Mouse (Mus musculus): ENCODE measurements around the gene Trim8. TPM values are rescaled to one million over a fixed set of nuclear protein-coding genes. Genes with fewer than 3 reads are reported as not detected.

Gene Trim8
- polyA plus RNA-seq, 1 experiment from 2014 or later: 27.1 TPM

DNA sequence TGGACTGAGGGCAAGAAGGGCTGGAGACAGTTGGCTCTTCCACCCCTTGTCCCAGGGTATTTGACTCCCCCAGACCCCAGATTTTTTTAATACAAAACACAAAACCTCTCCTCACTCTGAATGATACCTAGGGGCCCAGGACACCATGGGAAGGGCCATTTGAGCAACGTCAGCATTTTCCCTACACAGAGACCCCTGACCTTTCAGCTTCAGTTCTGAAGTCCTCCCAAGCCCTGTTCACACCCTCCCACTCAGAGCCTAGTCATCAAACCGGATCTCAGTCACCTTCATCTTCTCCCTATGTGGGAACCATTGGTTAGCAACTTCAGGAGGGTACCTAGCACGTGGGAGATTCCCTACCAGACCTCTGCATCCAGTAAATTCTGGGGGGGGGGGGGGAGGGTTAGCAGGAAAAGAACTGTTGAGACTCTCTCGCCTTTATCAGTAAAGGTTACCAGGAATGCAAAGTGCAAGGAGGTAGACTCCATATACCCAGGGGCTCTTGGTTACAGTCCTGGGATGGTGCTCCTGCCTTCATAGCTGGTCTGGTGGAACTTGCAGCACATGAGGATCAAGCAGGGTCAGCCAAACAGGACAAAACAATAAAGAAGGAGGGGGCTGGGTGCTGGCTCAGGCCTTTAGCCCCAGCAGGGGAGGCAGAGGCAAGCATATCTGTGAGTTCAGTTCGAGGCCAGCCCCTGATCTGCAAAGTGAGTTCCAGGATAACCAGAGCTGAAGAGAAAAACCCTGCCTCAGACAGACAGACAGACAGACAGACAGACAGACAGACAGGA, 17.5 kb downstream of the Trim8 start:
- no peaks in the 10 kb centered on the region for H3K9me3 ChIP-seq (ENCODE audit: control insufficient read depth, low read length)
- H3K9ac ChIP-seq (ENCODE audit: low read depth, low read length): peak overlapping the region; percentile 56
- peak overlapping the region; percentile 54 for H3K4me2 ChIP-seq (ENCODE audit: low read depth, low read length)
- DNase-seq (ENCODE audit: low spot score): no peak
- peak overlapping the region; percentile 48; the same call in 1 of the 2 replicates for H3K27ac ChIP-seq (replicated peaks; ENCODE audit: low read depth, low read length)
- no peak for ATAC-seq (ENCODE audit: low read depth)
- WGBS: 24% methylated on average over 5 of the region's 5 CpGs
- H3K36me3 ChIP-seq (ENCODE audit: control insufficient read depth, insufficient read depth, low read length): peaks cover 30% of the 10 kb centered on the region
- H3K27me3 ChIP-seq (replicated peaks; ENCODE audit: control insufficient read depth, insufficient read depth, low read length): no peaks in the 10 kb centered on the region
- peaks cover 36% of the 10 kb centered on the region for H3K4me1 ChIP-seq (ENCODE audit: control insufficient read depth, insufficient read depth, low read length)
- no peak overlapping the region; the same call in 1 of the 2 replicates for H3K4me3 ChIP-seq (ENCODE audit: low read depth, low read length)

DNA sequence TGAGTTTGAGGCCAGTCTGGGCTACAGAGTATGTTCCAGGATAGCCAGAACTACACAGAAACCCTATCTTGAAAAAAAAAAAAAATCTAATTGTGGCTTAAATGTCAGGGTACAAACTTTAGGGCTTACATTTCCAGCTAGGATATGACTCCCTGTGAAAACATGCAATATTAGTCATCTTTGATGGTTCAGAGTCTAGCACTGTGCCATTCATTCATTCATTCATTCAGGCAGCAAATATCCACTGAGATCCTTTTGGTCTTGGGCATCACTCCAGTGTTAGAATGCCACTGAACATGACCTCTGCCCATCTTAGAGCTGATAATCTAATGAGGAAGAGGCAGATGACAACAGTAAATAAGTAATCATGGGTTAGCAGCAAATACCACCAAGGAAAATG, 20.2 kb downstream of the Trim8 start:
- H3K9me3 ChIP-seq (ENCODE audit: control insufficient read depth, low read length): no peaks in the 10 kb centered on the region
- H3K9ac ChIP-seq (ENCODE audit: low read depth, low read length): no peak overlapping the region
- H3K4me2 ChIP-seq (ENCODE audit: low read depth, low read length): no peak overlapping the region
- no peaks in the 10 kb centered on the region for H3K27me3 ChIP-seq (replicated peaks; ENCODE audit: control insufficient read depth, insufficient read depth, low read length)
- H3K4me1 ChIP-seq (ENCODE audit: control insufficient read depth, insufficient read depth, low read length): peaks cover 61% of the 10 kb centered on the region
- no peak overlapping the region for H3K4me3 ChIP-seq (ENCODE audit: low read depth, low read length)
- ATAC-seq (ENCODE audit: low read depth): no peak
- no peak overlapping the region for H3K27ac ChIP-seq (replicated peaks; ENCODE audit: low read depth, low read length)
- no peak for DNase-seq (ENCODE audit: low spot score)
- peaks cover 5% of the 10 kb centered on the region; the same call in 1 of the 2 replicates for H3K36me3 ChIP-seq (ENCODE audit: control insufficient read depth, insufficient read depth, low read length)

DNA sequence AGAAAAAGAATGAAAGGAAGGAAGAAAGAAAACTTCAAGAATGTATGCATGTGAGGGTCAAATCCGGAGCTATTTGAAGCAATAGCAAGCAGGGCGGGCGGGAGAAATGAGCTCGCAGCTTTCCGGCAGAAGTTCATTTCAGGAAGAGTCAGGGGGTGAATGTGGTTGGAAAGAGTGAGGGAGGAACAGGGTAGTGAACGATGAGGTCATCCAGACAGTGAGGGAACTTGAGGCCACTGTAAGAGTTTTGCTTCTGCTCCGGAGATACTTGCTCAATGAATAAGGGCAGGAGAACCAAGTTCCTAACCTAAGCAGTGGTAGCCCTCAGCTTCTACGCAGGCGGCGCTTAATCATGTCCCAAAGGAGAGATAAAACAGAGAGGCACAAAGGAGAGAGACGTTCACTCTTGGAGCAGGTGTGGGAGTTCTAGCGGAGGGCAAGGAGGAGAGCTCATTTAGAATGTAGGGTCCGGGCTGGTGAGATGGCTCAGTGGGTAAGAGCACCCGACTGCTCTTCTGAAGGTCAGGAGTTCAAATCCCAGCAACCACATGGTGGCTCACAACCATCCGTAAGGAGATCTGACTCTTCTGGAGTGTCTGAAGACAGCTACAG, 21.0 kb downstream of the Trim8 start:
- 37% methylated on average over 15 of the region's 15 CpGs for WGBS

DNA sequence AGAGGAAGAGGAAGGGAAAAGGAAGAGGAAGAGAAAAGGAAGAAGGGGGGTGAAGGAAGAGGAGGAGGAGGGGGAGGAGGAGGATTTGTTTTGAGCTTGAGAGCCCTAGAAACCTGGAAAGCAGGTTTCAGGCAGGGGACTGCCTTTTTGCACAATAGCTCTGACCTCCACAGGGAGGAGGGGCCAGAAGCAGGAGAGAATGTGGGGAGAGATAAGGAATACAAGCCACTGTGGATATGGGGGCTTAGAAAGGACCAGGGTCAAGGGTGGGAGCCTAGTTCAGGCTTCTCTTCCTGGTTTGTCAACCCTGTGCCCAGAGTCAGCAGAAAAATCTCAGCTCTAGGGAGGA, 21.6 kb downstream of the Trim8 start:
- Histone ChIP-seq H3K9me3 (ENCODE audit: control insufficient read depth, low read length) (no peaks in the 10 kb centered on the region), H3K4me2 (ENCODE audit: low read depth, low read length) (peak overlapping the region; percentile 58), H3K36me3 (ENCODE audit: control insufficient read depth, insufficient read depth, low read length) (no peaks in the 10 kb centered on the region), H3K4me1 (ENCODE audit: control insufficient read depth, insufficient read depth, low read length) (peaks cover 60% of the 10 kb centered on the region), H3K27ac (replicated peaks; ENCODE audit: low read depth, low read length) (peak overlapping the region; percentile 69), H3K4me3 (ENCODE audit: low read depth, low read length) (no peak overlapping the region), H3K9ac (ENCODE audit: low read depth, low read length) (peak overlapping the region; percentile 19), H3K27me3 (replicated peaks; ENCODE audit: control insufficient read depth, insufficient read depth, low read length) (no peaks in the 10 kb centered on the region)
- DNase-seq (ENCODE audit: low spot score): peak; percentile 25
- ATAC-seq (ENCODE audit: low read depth): no peak

More for the DNA sequence above, 21.0 kb downstream of the Trim8 start:
- Histone ChIP-seq H3K36me3 (ENCODE audit: control insufficient read depth, insufficient read depth, low read length) (no peaks in the 10 kb centered on the region), H3K9me3 (ENCODE audit: control insufficient read depth, low read length) (no peaks in the 10 kb centered on the region), H3K4me2 (ENCODE audit: low read depth, low read length) (no peak overlapping the region), H3K27ac (replicated peaks; ENCODE audit: low read depth, low read length) (peak overlapping the region; percentile 55), H3K4me1 (ENCODE audit: control insufficient read depth, insufficient read depth, low read length) (peaks cover 60% of the 10 kb centered on the region), H3K4me3 (ENCODE audit: low read depth, low read length) (no peak overlapping the region), H3K9ac (ENCODE audit: low read depth, low read length) (no peak overlapping the region), H3K27me3 (replicated peaks; ENCODE audit: control insufficient read depth, insufficient read depth, low read length) (no peaks in the 10 kb centered on the region)
- ATAC-seq (ENCODE audit: low read depth) (no peak), DNase-seq (ENCODE audit: low spot score) (peak; percentile 65)

DNA sequence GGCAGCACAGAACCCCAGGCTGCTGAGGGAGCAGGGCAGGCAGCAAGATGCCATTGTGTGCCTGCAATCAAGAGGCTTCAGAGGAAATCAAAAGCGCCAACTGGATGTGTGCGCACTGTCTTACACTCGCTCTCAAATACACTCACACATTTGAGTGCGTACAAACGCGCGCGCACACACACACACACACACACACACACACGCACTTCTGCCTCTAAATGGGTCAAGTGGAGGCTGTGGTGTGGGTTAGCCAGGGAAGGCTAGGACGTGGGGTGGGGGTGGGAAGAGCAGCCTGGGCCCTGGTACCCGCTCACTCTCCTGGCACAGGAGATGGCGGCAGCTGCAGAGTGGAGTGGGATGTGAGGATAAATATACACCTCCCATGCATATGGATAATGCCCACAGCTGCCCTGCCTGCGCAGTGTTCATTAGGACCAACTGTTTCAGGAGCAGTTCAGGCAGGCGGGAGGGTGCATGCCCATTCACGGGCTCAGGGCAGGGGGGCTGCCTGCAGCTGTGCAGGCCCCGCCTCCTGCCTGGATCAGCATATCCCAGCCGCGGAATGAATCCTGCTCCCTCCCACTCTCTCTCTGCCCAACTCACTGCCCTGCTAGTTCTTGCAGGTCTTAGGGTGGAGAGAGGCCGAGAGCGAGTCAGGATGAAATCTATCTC, 22.1 kb downstream of the Trim8 start:
- Histone ChIP-seq H3K27me3 (replicated peaks; ENCODE audit: control insufficient read depth, insufficient read depth, low read length) (no peaks in the 10 kb centered on the region), H3K4me3 (ENCODE audit: low read depth, low read length) (peak overlapping the region; percentile 24), H3K9ac (ENCODE audit: low read depth, low read length) (peak overlapping the region; percentile 19), H3K9me3 (ENCODE audit: control insufficient read depth, low read length) (no peaks in the 10 kb centered on the region), H3K36me3 (ENCODE audit: control insufficient read depth, insufficient read depth, low read length) (no peaks in the 10 kb centered on the region), H3K4me1 (ENCODE audit: control insufficient read depth, insufficient read depth, low read length) (peaks cover 60% of the 10 kb centered on the region), H3K27ac (replicated peaks; ENCODE audit: low read depth, low read length) (peak overlapping the region; percentile 69), H3K4me2 (ENCODE audit: low read depth, low read length) (peak overlapping the region; percentile 58)
- DNase-seq (ENCODE audit: low spot score) (peak; percentile 95), ATAC-seq (ENCODE audit: low read depth) (peak; percentile 91)
- WGBS: under 1% methylated on average over 19 of the region's 20 CpGs

DNA sequence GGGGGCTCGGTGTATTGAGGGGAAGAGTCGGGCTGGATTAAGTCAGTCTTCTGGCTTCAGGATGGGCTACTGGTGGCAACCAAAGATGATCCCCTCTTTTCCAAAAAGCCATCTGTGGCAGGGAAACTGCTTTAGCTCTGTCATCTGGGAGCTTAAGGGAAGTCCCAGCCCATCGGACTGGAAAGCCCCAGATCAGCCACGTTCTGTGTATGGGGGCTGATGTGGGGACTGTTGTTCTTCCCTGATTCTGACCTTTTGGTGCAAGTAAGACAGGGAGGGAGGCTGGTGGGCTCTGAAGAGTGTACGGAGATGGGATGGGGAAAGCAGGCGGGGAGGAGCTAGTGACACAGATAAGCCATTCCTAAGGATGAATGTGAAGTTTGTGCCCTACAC, 22.6 kb downstream of the Trim8 start:
- 15% methylated on average over 6 of the region's 6 CpGs for WGBS
- Histone ChIP-seq H3K9me3 (ENCODE audit: control insufficient read depth, low read length) (no peaks in the 10 kb centered on the region), H3K27ac (replicated peaks; ENCODE audit: low read depth, low read length) (peak overlapping the region; percentile 69), H3K4me1 (ENCODE audit: control insufficient read depth, insufficient read depth, low read length) (peaks cover 61% of the 10 kb centered on the region), H3K9ac (ENCODE audit: low read depth, low read length) (peak overlapping the region; percentile 19), H3K4me2 (ENCODE audit: low read depth, low read length) (peak overlapping the region; percentile 58), H3K4me3 (ENCODE audit: low read depth, low read length) (peak overlapping the region; percentile 24), H3K27me3 (replicated peaks; ENCODE audit: control insufficient read depth, insufficient read depth, low read length) (no peaks in the 10 kb centered on the region), H3K36me3 (ENCODE audit: control insufficient read depth, insufficient read depth, low read length) (no peaks in the 10 kb centered on the region)
- DNase-seq (ENCODE audit: low spot score) (no peak), ATAC-seq (ENCODE audit: low read depth) (no peak)

DNA sequence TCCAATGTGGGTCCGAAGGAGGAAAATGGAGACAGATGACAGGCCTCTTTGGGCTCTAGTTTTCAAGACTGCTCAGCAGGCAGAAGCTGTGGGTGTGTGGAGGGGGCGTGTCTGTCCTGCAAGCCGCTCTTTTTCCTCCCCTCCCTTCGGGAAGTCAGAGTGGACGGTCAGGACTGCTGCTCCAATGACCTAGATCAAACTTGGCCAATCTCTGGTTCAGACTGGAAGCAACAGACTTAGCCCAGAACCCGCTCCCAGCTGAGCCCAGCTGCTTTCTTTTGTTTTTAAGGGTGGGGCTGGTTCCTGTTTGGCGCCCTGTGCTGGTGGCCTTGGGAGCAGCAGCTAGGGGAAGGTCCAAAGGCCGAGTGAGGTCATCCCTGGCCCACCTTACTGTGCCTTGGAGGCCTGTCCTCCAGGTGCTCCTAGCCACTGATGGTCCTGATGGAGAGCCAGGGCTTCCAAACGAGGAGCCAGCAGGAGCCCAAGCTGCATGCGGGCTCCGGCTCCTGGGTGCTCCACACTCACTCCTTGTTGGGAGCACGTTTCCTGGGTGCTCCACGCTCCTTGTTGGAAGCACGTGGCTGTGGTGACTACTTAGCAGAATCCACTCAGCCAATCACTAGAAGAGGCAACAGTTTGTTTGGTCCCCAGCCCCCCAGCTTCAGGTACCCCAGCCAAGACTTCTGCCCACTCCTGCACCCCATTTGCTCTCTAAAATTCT, 23.3 kb downstream of the Trim8 start:
- Histone ChIP-seq H3K9me3 (ENCODE audit: control insufficient read depth, low read length) (no peaks in the 10 kb centered on the region), H3K4me2 (ENCODE audit: low read depth, low read length) (peak overlapping the region; percentile 58), H3K4me1 (ENCODE audit: control insufficient read depth, insufficient read depth, low read length) (peaks cover 65% of the 10 kb centered on the region), H3K4me3 (ENCODE audit: low read depth, low read length) (no peak overlapping the region), H3K27ac (replicated peaks; ENCODE audit: low read depth, low read length) (peak overlapping the region; percentile 69), H3K9ac (ENCODE audit: low read depth, low read length) (peak overlapping the region; percentile 19), H3K27me3 (replicated peaks; ENCODE audit: control insufficient read depth, insufficient read depth, low read length) (no peaks in the 10 kb centered on the region), H3K36me3 (ENCODE audit: control insufficient read depth, insufficient read depth, low read length) (no peaks in the 10 kb centered on the region)
- WGBS: 37% methylated on average over 14 of the region's 14 CpGs
- ATAC-seq (ENCODE audit: low read depth): no peak
- DNase-seq (ENCODE audit: low spot score): peak; percentile 72
